Mouse (Mus musculus) hindbrain, embryonic 12.5 days (tissue): ENCODE measurements around the gene Enox1. TPM values are rescaled to one million over a fixed set of nuclear protein-coding genes. Genes with fewer than 3 reads are reported as not detected.
A peak's percentile ranks its signal among the peaks of the same experiment; 100 is the strongest.

Experiments
- ATAC-seq: fragments of 200-750 bp; cut with Nextera tagmentation; 2 replicates; pipeline ENCODE4 v1.8.0; 2017; ENCODE audit warnings: moderate TSS enrichment; ENCODE audit not compliant: low FRiP score
- H3K27ac ChIP-seq: fragments of 300-500 bp; sonication (generic); 2 replicates; pipeline ENCODE4 v1.5.1; 2016; ENCODE audit warnings: mild to moderate bottlenecking
- H3K27me3 ChIP-seq: fragments of 300-500 bp; sonication (generic); 2 replicates; pipeline ENCODE4 v1.6.1; 2016; ENCODE audit warnings: mild to moderate bottlenecking
- H3K36me3 ChIP-seq: fragments of 300-500 bp; sonication (generic); 2 replicates; pipeline ENCODE4 v1.6.1; 2016; ENCODE audit warnings: mild to moderate bottlenecking
- H3K4me1 ChIP-seq: fragments of 300-500 bp; sonication (generic); 2 replicates; pipeline ENCODE4 v1.6.1; 2016
- H3K4me2 ChIP-seq: fragments of 300-500 bp; sonication (generic); replicated peaks from 2 replicates; pipeline ENCODE4 v1.6.1; 2016; ENCODE audit warnings: mild to moderate bottlenecking
- H3K4me3 ChIP-seq: fragments of 300-500 bp; sonication (generic); 2 replicates; pipeline ENCODE4 v1.5.1; 2016; ENCODE audit warnings: mild to moderate bottlenecking
- H3K9ac ChIP-seq: fragments of 300-500 bp; sonication (generic); 2 replicates; pipeline ENCODE4 v1.6.1; 2016; ENCODE audit warnings: mild to moderate bottlenecking, moderate library complexity
- H3K9me3 ChIP-seq: fragments of 300-500 bp; sonication (generic); replicated peaks from 2 replicates; pipeline ENCODE4 v1.6.1; 2016; ENCODE audit warnings: mild to moderate bottlenecking
- WGBS: fragments of 180-500 bp; shearing (Covaris S2); methylation state at CpG from one replicate; pipeline ENCODE4 v1.1.7; 2016; 5-methylcytosine and 5-hydroxymethylcytosine counted together
- polyA plus RNA-seq: library from polyadenylated mRNA; unstranded; fragments of >200 nt; fragmentation: Nextera tagmentation; extraction: Ambion mirVana; gene quantifications from 2 replicates; pipeline ENCODE4 v1.2.1, GENCODE M21; 2016

The Enox1 gene
- polyA plus RNA-seq, 1 experiment from 2014 or later: 36.7 TPM

DNA sequence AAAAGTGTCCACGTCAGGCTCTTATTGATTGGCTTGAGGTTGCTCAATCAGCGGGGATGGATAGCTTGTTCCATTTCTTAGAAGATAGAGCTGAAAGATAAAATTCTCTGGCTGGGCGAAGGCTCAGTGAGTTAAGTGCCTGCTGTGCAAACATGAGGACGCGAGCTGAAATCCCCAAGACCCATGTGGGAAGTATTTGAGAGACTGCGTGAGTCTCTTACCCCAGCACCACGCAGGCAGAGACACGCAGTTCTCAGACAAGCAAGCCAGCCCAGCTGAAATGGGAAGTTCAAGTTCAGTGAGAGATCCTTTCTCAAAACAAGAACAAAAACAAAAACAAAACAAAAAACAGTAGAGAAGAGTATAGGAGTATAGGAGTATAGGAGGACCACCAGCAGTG is 54.3 kb downstream of the Enox1 start:
- H3K4me2 ChIP-seq: no peak overlapping the region
- H3K4me3 ChIP-seq: no peak overlapping the region
- no peaks in the 10 kb centered on the region; the same call in 1 of the 2 replicates for H3K36me3 ChIP-seq
- no peak for ATAC-seq
- no peaks in the 10 kb centered on the region for H3K9me3 ChIP-seq
- WGBS: 90% methylated on average over 8 of the region's 8 CpGs
- no peaks in the 10 kb centered on the region for H3K27me3 ChIP-seq
- H3K4me1 ChIP-seq: 0 out of 2 replicates have a peak, but pooled peaks cover 4% of the 10 kb centered on the region
- H3K9ac ChIP-seq: no peak overlapping the region
- H3K27ac ChIP-seq: no peak overlapping the region

DNA sequence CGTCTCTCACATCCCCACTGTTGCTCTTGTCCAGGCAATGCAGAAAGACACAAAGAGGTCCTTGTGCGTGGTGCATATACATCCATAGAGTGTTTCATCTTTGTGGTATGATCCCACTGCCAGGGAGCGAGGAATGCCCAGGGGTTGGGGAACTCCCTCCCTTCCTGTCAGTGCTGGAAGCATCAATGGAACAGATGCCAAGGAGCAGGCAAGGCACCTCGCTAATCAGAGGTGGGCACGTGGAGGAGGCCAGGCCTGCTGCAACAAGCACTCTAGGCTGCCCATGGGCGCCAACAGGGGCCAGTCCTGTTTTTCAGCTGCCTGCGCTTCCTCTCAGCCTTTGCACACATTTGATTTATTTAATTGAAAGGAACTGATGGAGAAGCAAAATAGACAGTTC is 56.6 kb downstream of the Enox1 start:
- H3K9me3 ChIP-seq: no peaks in the 10 kb centered on the region
- WGBS: 66% methylated on average over 7 of the region's 7 CpGs
- H3K4me3 ChIP-seq: no peak overlapping the region
- H3K4me1 ChIP-seq: 0 out of 2 replicates have a peak, but pooled peaks cover 4% of the 10 kb centered on the region
- no peak overlapping the region for H3K9ac ChIP-seq
- H3K36me3 ChIP-seq: no peaks in the 10 kb centered on the region
- no peaks in the 10 kb centered on the region for H3K27me3 ChIP-seq
- no peak overlapping the region for H3K27ac ChIP-seq
- no peak overlapping the region for H3K4me2 ChIP-seq
- ATAC-seq: no peak

DNA sequence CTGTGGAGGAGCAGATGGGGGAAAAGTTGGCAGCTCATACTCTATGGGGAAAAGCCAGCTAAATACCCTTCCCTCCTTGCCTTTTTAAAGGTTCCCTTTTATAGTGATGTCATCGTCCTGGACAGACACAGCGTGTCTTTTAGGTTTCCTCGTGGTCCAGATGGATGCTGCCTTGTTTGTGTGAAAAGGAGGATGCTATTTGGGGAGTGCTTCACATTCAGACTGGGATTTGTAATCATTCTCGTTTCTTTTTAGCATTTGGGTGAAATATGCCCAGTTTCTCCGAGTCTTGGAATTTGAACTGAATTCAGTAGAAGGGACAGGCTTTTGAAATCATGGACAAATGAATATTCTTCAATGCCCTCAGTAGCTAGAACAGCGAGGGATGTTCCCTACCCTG is 58.3 kb downstream of the Enox1 start:
- no peak overlapping the region for H3K27ac ChIP-seq
- no peak overlapping the region for H3K4me2 ChIP-seq
- no peaks in the 10 kb centered on the region for H3K36me3 ChIP-seq
- H3K27me3 ChIP-seq: no peaks in the 10 kb centered on the region
- no peak overlapping the region for H3K4me3 ChIP-seq
- no peak for ATAC-seq
- 0 out of 2 replicates have a peak, but pooled peaks cover 4% of the 10 kb centered on the region for H3K4me1 ChIP-seq
- 91% methylated on average over 6 of the region's 6 CpGs for WGBS
- H3K9me3 ChIP-seq: no peaks in the 10 kb centered on the region
- no peak overlapping the region for H3K9ac ChIP-seq

DNA sequence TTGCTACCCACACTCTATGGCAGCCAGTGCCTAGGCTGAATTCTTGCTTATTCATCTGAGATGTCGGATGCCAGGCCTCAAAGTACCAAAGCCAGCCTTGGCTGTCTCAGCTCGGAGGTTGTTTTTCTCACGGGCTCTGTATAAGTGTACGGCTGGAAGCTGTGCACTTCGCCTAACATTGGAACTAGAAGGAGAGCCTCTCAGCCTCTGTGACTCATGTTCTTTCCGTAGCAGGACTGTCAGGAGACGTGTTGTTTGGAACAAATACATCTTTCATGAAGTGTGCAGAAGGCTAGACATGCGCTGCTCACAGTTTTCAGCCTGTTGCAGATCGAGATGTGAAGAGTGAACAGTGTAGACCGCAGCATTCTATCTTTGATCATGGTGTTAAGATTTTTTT is 68.8 kb downstream of the Enox1 start:
- WGBS: 86% methylated on average over 10 of the region's 10 CpGs
- Histone ChIP-seq H3K9ac (no peak overlapping the region), H3K4me3 (no peak overlapping the region), H3K4me2 (no peak overlapping the region), H3K27me3 (no peaks in the 10 kb centered on the region), H3K36me3 (no peaks in the 10 kb centered on the region), H3K4me1 (no peaks in the 10 kb centered on the region), H3K27ac (no peak overlapping the region), H3K9me3 (no peaks in the 10 kb centered on the region)
- ATAC-seq: no peak

DNA sequence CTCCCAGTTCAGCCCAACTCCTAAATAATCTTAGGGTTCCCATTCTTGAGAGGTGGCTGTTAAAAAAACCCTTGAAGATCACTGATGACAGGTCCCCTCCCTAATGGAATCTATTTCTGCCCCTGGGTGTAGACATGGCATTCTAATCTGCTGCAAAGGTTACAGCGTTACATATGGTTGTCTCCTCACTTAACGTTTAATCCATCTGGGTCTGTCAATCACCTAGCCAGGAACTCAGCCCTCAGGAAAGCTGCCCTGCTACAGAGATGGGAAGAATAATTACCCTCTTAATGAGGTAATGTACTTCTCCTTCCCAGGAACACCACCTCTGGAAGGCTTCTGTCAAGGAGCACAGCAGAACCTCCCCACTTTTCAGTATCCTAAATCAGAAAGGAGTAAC is 82.2 kb downstream of the Enox1 start:
- H3K4me2 ChIP-seq: no peak overlapping the region
- ATAC-seq: peak; percentile 67; the same call in 1 of the 2 replicates

DNA sequence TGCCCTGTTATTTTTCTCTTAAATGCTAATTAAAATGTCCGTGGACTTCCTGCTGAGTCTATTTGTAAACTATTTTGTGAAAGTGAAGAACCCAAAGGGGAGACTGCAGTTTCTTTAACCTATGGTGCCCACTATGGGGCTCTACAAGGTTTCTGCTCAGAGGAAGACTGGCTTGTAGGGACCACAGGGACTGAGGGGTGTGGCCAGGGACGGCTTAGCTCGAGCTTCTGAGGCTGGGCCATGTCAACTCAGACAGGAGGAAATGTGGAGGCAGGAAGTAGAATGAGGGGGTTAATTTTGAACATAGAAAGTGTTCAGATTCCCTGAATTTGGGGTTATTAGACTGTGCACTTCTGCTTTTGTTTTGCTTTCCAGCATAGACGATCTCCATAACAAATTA is 82.8 kb downstream of the Enox1 start:
- ATAC-seq: no peak
- H3K36me3 ChIP-seq: no peaks in the 10 kb centered on the region
- 41% methylated on average over 4 of the region's 4 CpGs for WGBS

More for the DNA sequence above, 82.2 kb downstream of the Enox1 start:
- Histone ChIP-seq H3K4me1 (peaks cover 9% of the 10 kb centered on the region), H3K9me3 (no peaks in the 10 kb centered on the region), H3K27me3 (no peaks in the 10 kb centered on the region), H3K36me3 (no peaks in the 10 kb centered on the region), H3K27ac (no peak overlapping the region), H3K4me3 (no peak overlapping the region), H3K9ac (no peak overlapping the region)
- 52% methylated on average over 2 of the region's 2 CpGs for WGBS

DNA sequence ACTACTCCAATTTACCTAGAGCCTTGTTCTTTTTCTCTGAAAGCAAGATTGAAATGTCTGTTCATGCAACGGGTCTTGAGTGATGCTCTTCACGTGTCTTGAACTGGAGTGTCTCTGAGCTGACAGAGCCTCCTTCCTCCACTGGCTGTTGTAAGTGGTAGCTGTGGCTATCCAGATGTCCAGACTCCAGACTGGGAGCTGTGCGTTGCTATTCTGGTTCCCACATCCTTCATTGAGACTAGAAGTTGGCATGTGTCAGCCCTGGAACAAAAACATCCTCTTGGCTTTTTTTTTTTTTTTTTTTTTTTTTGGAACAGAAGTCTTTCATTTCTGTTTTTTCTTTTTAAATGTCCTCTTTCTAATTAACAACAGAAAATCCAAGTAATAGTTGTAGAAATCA is 90.4 kb downstream of the Enox1 start:
- Histone ChIP-seq H3K36me3 (no peaks in the 10 kb centered on the region), H3K9me3 (0 out of 2 replicates have a peak, but pooled peaks cover 5% of the 10 kb centered on the region), H3K9ac (no peak overlapping the region), H3K27ac (no peak overlapping the region), H3K4me3 (no peak overlapping the region), H3K4me1 (0 out of 2 replicates have a peak, but pooled peaks cover 2% of the 10 kb centered on the region), H3K4me2 (no peak overlapping the region), H3K27me3 (no peaks in the 10 kb centered on the region)
- 87% methylated on average over 3 of the region's 3 CpGs for WGBS
- no peak for ATAC-seq

More for the DNA sequence above, 82.8 kb downstream of the Enox1 start:
- Histone ChIP-seq H3K4me1 (peaks cover 9% of the 10 kb centered on the region), H3K4me2 (no peak overlapping the region), H3K9ac (no peak overlapping the region), H3K4me3 (no peak overlapping the region), H3K9me3 (no peaks in the 10 kb centered on the region), H3K27me3 (no peaks in the 10 kb centered on the region), H3K27ac (no peak overlapping the region)

DNA sequence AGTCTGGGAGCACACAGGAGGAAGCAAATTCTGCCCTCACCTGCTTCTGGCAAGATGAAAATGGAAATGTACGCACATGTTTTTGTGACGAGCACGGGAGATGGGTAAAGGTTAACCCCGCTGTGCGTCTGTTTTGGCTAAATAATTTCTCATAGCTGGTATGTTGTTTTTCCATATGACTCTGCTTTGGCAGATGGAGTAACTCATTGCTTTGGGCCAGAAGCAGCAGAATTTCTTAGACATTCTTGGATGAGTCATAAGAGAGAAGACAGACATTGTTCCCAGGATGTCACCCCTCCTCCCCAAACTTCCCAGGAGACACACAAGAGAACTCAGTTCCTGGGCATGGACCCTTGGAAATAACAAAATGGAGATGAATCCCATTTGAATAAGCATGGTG is 91.9 kb downstream of the Enox1 start:
- no peaks in the 10 kb centered on the region for H3K36me3 ChIP-seq
- ATAC-seq: no peak
- no peak overlapping the region for H3K27ac ChIP-seq
- H3K4me2 ChIP-seq: no peak overlapping the region
- H3K9ac ChIP-seq: no peak overlapping the region
- H3K4me3 ChIP-seq: no peak overlapping the region
- 0 out of 2 replicates have a peak, but pooled peaks cover 2% of the 10 kb centered on the region for H3K4me1 ChIP-seq
- H3K9me3 ChIP-seq: 0 out of 2 replicates have a peak, but pooled peaks cover 5% of the 10 kb centered on the region
- H3K27me3 ChIP-seq: no peaks in the 10 kb centered on the region
- 81% methylated on average over 5 of the region's 5 CpGs for WGBS

DNA sequence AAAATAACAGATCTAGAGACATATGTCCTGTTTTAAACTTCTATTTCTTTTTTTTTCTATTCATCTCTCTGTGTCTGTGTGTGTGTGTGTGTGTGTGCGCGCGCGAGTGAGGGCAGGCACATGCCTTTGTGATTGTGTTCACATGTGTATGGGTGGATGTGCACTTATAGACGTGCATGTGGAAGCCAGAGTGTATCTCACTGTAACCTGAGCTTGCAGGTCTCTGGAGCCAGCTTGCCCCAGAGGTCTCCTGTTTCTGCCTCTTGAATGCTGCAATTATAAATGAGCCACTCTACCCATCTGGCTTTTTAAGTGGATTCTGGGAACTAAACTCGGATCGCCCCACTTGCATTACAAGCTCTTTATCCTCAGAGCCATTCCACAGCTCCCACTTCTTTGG is 92.4 kb downstream of the Enox1 start:
- Histone ChIP-seq H3K4me1 (0 out of 2 replicates have a peak, but pooled peaks cover 2% of the 10 kb centered on the region), H3K36me3 (no peaks in the 10 kb centered on the region), H3K27me3 (no peaks in the 10 kb centered on the region), H3K9ac (no peak overlapping the region), H3K4me3 (no peak overlapping the region), H3K27ac (no peak overlapping the region), H3K4me2 (no peak overlapping the region), H3K9me3 (0 out of 2 replicates have a peak, but pooled peaks cover 5% of the 10 kb centered on the region)
- 77% methylated on average over 7 of the region's 7 CpGs for WGBS
- no peak for ATAC-seq

DNA sequence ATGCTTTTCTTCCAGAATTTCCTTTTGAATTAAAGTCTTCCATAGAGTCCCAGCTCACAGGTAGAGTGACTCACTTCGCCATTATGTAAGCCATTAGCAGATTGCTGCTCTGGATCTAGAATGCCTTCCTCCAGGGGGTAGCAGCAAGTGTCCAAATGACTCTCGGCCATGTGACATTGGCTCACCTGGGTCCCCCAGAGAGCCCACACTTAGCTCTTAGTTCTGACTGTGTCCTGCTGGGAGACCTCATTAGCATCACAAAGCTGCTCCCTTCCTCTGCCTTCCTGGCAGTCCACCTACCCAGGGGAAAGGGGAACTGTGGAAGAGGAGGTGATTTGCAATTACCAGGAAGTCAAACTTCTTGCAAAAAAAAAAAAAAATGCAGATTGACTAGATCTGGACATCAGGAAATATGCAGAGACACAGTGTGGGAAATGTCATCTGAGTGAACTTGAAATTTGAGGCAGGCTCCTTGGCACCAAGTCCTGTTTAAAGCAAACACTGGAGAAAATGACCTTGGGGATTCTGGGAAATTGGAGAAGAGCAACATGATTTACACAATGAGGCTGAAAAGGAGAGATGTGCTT is 94.2 kb downstream of the Enox1 start:
- Histone ChIP-seq H3K4me1 (0 out of 2 replicates have a peak, but pooled peaks cover 2% of the 10 kb centered on the region), H3K9ac (no peak overlapping the region), H3K9me3 (0 out of 2 replicates have a peak, but pooled peaks cover 4% of the 10 kb centered on the region), H3K4me2 (no peak overlapping the region), H3K27ac (no peak overlapping the region), H3K36me3 (no peaks in the 10 kb centered on the region), H3K4me3 (no peak overlapping the region), H3K27me3 (no peaks in the 10 kb centered on the region)
- 41% methylated on average over 2 of the region's 2 CpGs for WGBS
- no peak for ATAC-seq

DNA sequence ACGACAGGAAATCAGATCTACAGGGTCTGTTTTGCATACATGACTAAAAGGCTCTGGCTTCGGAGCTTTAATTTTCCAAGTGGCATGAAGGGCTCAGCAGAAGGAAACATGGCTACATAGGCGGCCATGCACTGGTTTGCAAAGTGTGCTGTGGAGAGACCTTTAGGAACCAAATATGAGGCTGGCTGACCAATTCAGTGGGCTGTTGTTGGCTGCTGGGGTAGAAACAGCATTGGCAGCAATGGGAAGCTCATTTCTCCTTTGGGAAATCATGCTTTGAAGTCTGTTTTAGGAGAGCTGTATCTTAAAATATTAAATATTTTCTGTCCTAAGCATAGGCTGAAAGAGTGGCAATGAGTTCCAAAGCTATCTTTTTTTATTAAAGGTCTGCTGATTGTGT is 98.6 kb downstream of the Enox1 start:
- Histone ChIP-seq H3K4me1 (0 out of 2 replicates have a peak, but pooled peaks cover 3% of the 10 kb centered on the region), H3K4me2 (no peak overlapping the region), H3K9me3 (no peaks in the 10 kb centered on the region), H3K36me3 (no peaks in the 10 kb centered on the region), H3K9ac (no peak overlapping the region), H3K27me3 (no peaks in the 10 kb centered on the region), H3K4me3 (no peak overlapping the region), H3K27ac (no peak overlapping the region)
- no peak for ATAC-seq
- WGBS: 77% methylated on average over 3 of the region's 3 CpGs

DNA sequence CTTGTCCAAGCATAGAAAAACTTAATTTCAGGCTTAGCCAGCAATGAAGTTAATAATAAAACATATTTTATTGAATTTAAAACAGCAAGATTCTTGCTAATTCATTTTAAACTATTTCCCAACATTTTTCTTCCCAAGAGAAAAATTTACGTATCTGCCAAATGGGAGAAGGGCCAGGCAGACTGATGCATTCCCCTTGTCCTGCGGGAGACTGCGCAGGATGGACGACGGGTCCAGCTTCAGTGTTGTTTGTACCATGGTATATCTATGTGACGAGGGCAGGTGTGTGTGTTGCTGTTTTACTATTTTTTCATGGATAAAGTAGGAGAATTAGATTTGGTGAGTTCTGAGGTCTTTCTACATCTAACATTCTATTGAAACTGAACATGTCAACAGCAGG is 99.1 kb downstream of the Enox1 start:
- ATAC-seq: no peak
- Histone ChIP-seq H3K9me3 (no peaks in the 10 kb centered on the region), H3K36me3 (no peaks in the 10 kb centered on the region), H3K4me2 (no peak overlapping the region), H3K4me3 (no peak overlapping the region), H3K4me1 (peaks cover 3% of the 10 kb centered on the region; the same call in 1 of the 2 replicates), H3K9ac (no peak overlapping the region), H3K27me3 (no peaks in the 10 kb centered on the region), H3K27ac (no peak overlapping the region)
- 95% methylated on average over 6 of the region's 6 CpGs for WGBS

DNA sequence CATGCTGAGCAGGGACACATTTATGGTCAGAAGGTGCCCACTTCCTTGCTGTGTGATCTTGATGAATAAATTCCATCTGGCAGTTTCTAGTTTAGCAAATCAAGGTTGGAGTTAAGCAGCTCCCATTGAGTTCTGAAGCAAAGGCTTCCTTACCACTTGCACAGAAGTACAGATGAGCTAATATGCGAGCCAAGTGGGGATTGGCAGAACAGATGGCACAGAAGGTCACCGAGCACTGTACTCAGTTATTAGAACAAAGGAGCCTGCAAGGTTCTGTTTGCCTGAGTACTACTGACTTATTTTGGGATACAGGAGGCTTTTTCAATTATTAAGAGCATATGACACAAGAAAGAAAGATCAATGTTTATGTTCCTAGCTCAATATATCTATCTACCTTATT is 100.4 kb downstream of the Enox1 start:
- ATAC-seq: no peak
- Histone ChIP-seq H3K27me3 (no peaks in the 10 kb centered on the region), H3K27ac (no peak overlapping the region), H3K36me3 (no peaks in the 10 kb centered on the region), H3K4me3 (no peak overlapping the region), H3K4me1 (peaks cover 6% of the 10 kb centered on the region; the same call in 1 of the 2 replicates), H3K4me2 (no peak overlapping the region), H3K9ac (no peak overlapping the region), H3K9me3 (no peaks in the 10 kb centered on the region)
- WGBS: 68% methylated on average over 2 of the region's 2 CpGs
